Mouse (Mus musculus) CH12.LX (cell line): ENCODE results near the gene Pcca. TPM values are rescaled to one million over a fixed set of nuclear protein-coding genes. Genes with fewer than 3 reads are reported as not detected.

ENCODE experiments used
- DNase-seq: peaks from one replicate; pipeline ENCODE4 v3.0.0-alpha.2; 2013; ENCODE audit errors: extremely low read depth
- H3K27ac ChIP-seq: 2 replicates; pipeline ENCODE4 v1.5.1; 2012; ENCODE audit warnings: low read depth, mild to moderate bottlenecking, control low read depth, moderate library complexity; ENCODE audit not compliant: insufficient read depth
- H3K27me3 ChIP-seq: replicated peaks from 2 replicates; pipeline ENCODE3; 2012; ENCODE audit warnings: inconsistent platforms
- H3K36me3 ChIP-seq, 2 experiments: replicated peaks in 1 of 2; 2 replicates each; pipeline versions ENCODE3 to v1.6.1; 2012; ENCODE audit warnings: inconsistent platforms in 1 of 2, low read length in 1 of 2, mild to moderate bottlenecking in 1 of 2, mixed read lengths in 1 of 2, moderate library complexity in 1 of 2; ENCODE audit not compliant: control insufficient read depth in 1 of 2, insufficient read depth in 1 of 2
- H3K4me1 ChIP-seq, 2 experiments: 2 replicates each; pipeline ENCODE4 v1.6.1; 2012; ENCODE audit warnings: inconsistent platforms in 1 of 2, moderate library complexity in 1 of 2; ENCODE audit not compliant: insufficient read depth in 2 of 2, control insufficient read depth in 1 of 2
- H3K4me2 ChIP-seq: 2 replicates; pipeline ENCODE4 v1.6.1; 2012; ENCODE audit warnings: low read depth, mild to moderate bottlenecking, control low read depth; ENCODE audit not compliant: poor library complexity, insufficient read depth, severe bottlenecking
- H3K4me3 ChIP-seq, 3 experiments: fragments of 150-350 bp in 1 of 3; sonication (generic) in 1 of 3; replicated peaks in 1 of 3; 2 replicates each; pipeline versions ENCODE3 to v1.5.1; 2011 to 2012; ENCODE audit warnings: low read depth in 2 of 3, low read length in 2 of 3, mild to moderate bottlenecking in 2 of 3, moderate library complexity in 2 of 3, control low read depth in 1 of 3, improper control_type of control experiment in 1 of 3, inconsistent platforms in 1 of 3, mixed read lengths in 1 of 3; ENCODE audit not compliant: poor library complexity in 1 of 3
- H3K79me2 ChIP-seq: replicated peaks from 2 replicates; pipeline ENCODE4 v1.6.1; 2012; ENCODE audit warnings: mild to moderate bottlenecking, moderate library complexity; ENCODE audit not compliant: control insufficient read depth, poor library complexity, insufficient read depth, severe bottlenecking; ENCODE audit errors: extremely low read depth
- H3K9ac ChIP-seq: 2 replicates; pipeline ENCODE4 v1.6.1; 2012; ENCODE audit warnings: low read depth, mild to moderate bottlenecking, control low read depth, moderate library complexity; ENCODE audit not compliant: insufficient read depth
- H3K9me3 ChIP-seq: replicated peaks from 2 replicates; pipeline ENCODE3; 2012; ENCODE audit warnings: low read length, inconsistent platforms, mixed read lengths
- BHLHE40 ChIP-seq: IDR thresholded peaks from 2 replicates; pipeline ENCODE4 v1.6.1; 2011; ENCODE audit warnings: mild to moderate bottlenecking, low read depth, low read length, improper control_type of control experiment
- CHD1 ChIP-seq: IDR thresholded peaks from 2 replicates; pipeline ENCODE4 v1.6.1; 2012; ENCODE audit warnings: low read depth, low read length, improper control_type of control experiment, inconsistent platforms
- CHD2 ChIP-seq: IDR thresholded peaks from 2 replicates; pipeline ENCODE4 v1.6.1; 2011; ENCODE audit warnings: low read length, improper control_type of control experiment
- CTCF ChIP-seq, 2 experiments: IDR thresholded peaks in 1 of 2; conservative IDR thresholded peaks in 1 of 2; 2 replicates each; pipeline ENCODE4 v1.5.1; 2011 to 2012; ENCODE audit warnings: low read depth in 2 of 2, low read length in 2 of 2, improper control_type of control experiment in 1 of 2, inconsistent platforms in 1 of 2, mild to moderate bottlenecking in 1 of 2, moderate library complexity in 1 of 2
- E2F4 ChIP-seq: IDR thresholded peaks from 2 replicates; pipeline ENCODE4 v1.6.1; 2011; ENCODE audit warnings: low read depth, low read length, improper control_type of control experiment; ENCODE audit not compliant: insufficient replicate concordance
- EP300 ChIP-seq: IDR thresholded peaks from 2 replicates; pipeline ENCODE4 v1.6.1; 2011; ENCODE audit warnings: low read length, improper control_type of control experiment
- ETS1 ChIP-seq: conservative IDR thresholded peaks from 2 replicates; pipeline ENCODE4 v1.6.1; 2012; ENCODE audit warnings: low read depth, mild to moderate bottlenecking, inconsistent platforms, low read length, improper control_type of control experiment, moderate library complexity
- GABPA ChIP-seq: IDR thresholded peaks from 2 replicates; pipeline ENCODE4 v1.6.1; 2012; ENCODE audit warnings: low read depth, low read length, improper control_type of control experiment, inconsistent platforms; ENCODE audit not compliant: insufficient replicate concordance
- HCFC1 ChIP-seq: IDR thresholded peaks from 2 replicates; pipeline ENCODE4 v1.6.1; 2012; ENCODE audit warnings: low read depth, mild to moderate bottlenecking, inconsistent platforms, low read length, improper control_type of control experiment
- IRF4 ChIP-seq: IDR thresholded peaks from 2 replicates; pipeline ENCODE4 v1.6.1; 2014; ENCODE audit warnings: low read depth, mild to moderate bottlenecking, inconsistent platforms, low read length, improper control_type of control experiment
- JUND ChIP-seq: conservative IDR thresholded peaks from 2 replicates; pipeline ENCODE4 v1.6.1; 2011; ENCODE audit warnings: low read depth, low read length, improper control_type of control experiment
- KAT2A ChIP-seq: IDR thresholded peaks from 2 replicates; pipeline ENCODE4 v1.6.1; 2012; ENCODE audit warnings: low read length, improper control_type of control experiment, inconsistent platforms; ENCODE audit not compliant: insufficient replicate concordance
- MAFK ChIP-seq: IDR thresholded peaks from 2 replicates; pipeline ENCODE4 v1.6.1; 2011; ENCODE audit warnings: low read length, improper control_type of control experiment; ENCODE audit not compliant: insufficient replicate concordance
- MAX ChIP-seq: IDR thresholded peaks from 2 replicates; pipeline ENCODE4 v1.6.1; 2011; ENCODE audit warnings: low read length, improper control_type of control experiment
- MAZ ChIP-seq: IDR thresholded peaks from 2 replicates; pipeline ENCODE4 v1.6.1; 2012; ENCODE audit warnings: low read depth, mild to moderate bottlenecking, inconsistent platforms, low read length, improper control_type of control experiment, moderate library complexity
- MXI1 ChIP-seq: IDR thresholded peaks from 2 replicates; pipeline ENCODE4 v1.6.1; 2011; ENCODE audit warnings: mild to moderate bottlenecking, low read depth, low read length, improper control_type of control experiment
- NELFE ChIP-seq: IDR thresholded peaks from 2 replicates; pipeline ENCODE4 v1.6.1; 2011; ENCODE audit warnings: low read depth, low read length, improper control_type of control experiment
- NRF1 ChIP-seq: IDR thresholded peaks from 2 replicates; pipeline ENCODE4 v1.6.1; 2014; ENCODE audit warnings: low read depth, mild to moderate bottlenecking, inconsistent platforms, low read length, improper control_type of control experiment, moderate library complexity
- POLR2AphosphoS2 ChIP-seq: IDR thresholded peaks from 2 replicates; pipeline ENCODE4 v1.6.1; 2011; ENCODE audit warnings: low read depth, low read length, improper control_type of control experiment
- RAD21 ChIP-seq: IDR thresholded peaks from 2 replicates; pipeline ENCODE4 v1.6.1; 2011; ENCODE audit warnings: low read depth, mild to moderate bottlenecking, low read length, improper control_type of control experiment, moderate library complexity
- RCOR1 ChIP-seq: conservative IDR thresholded peaks from 2 replicates; pipeline ENCODE4 v1.6.1; 2012; ENCODE audit warnings: low read depth, mild to moderate bottlenecking, inconsistent platforms, low read length, improper control_type of control experiment
- SMC3 ChIP-seq: IDR thresholded peaks from 2 replicates; pipeline ENCODE4 v1.6.1; 2011; ENCODE audit warnings: low read depth, low read length, improper control_type of control experiment
- USF2 ChIP-seq: conservative IDR thresholded peaks from 2 replicates; pipeline ENCODE4 v1.6.1; 2011; ENCODE audit warnings: low read depth, low read length, improper control_type of control experiment
- ZC3H11A ChIP-seq: IDR thresholded peaks from 2 replicates; pipeline ENCODE4 v1.6.1; 2012; ENCODE audit warnings: low read depth, mild to moderate bottlenecking, inconsistent platforms, low read length, improper control_type of control experiment
- ZKSCAN1 ChIP-seq: IDR thresholded peaks from 2 replicates; pipeline ENCODE4 v1.6.1; 2012; ENCODE audit warnings: low read depth, inconsistent platforms, low read length, improper control_type of control experiment, borderline replicate concordance
- ZNF384 ChIP-seq: IDR thresholded peaks from 2 replicates; pipeline ENCODE4 v1.6.1; 2012; ENCODE audit warnings: low read depth, low read length, improper control_type of control experiment, inconsistent platforms
- dilution Hi-C: fragments of 300-500 bp; cut with MboI; formaldehyde crosslinking; loops from 2 replicates; pipeline ENCODE4 v1.14.3; 2020; ENCODE audit warnings: low sequenced_read_pairs; ENCODE audit not compliant: extremely low pct_unique_long_range_greater_than_20kb, extremely low pct_ligation_motif_present
- in situ Hi-C: fragments of 300-500 bp; cut with MboI; formaldehyde crosslinking; loops from 3 replicates; pipeline ENCODE4 v1.14.3; 2019; ENCODE audit warnings: low sequenced_read_pairs, low pct_ligation_motif_present, low pct_unique_long_range_greater_than_20kb, mixed read lengths
- polyA plus RNA-seq: library from polyadenylated mRNA; unstranded; fragments of >175 nt; gene quantifications from 2 replicates; pipeline ENCODE4 v1.2.1, GENCODE M21; 2012; ENCODE audit warnings: low read depth; ENCODE audit not compliant: insufficient read length
- total RNA-seq, 2 experiments: library from RNA; depleted of rRNA; stranded (reverse); fragments of 300-350 nt in 1 of 2; fragments of >200 nt in 1 of 2; gene quantifications; 2 replicates each; pipeline ENCODE4 v1.2.3; 2012 to 2014

The Pcca gene
- total and polyA plus RNA-seq, 3 experiments: 11.2 to 39.0 (median 23.8) TPM

DNA sequence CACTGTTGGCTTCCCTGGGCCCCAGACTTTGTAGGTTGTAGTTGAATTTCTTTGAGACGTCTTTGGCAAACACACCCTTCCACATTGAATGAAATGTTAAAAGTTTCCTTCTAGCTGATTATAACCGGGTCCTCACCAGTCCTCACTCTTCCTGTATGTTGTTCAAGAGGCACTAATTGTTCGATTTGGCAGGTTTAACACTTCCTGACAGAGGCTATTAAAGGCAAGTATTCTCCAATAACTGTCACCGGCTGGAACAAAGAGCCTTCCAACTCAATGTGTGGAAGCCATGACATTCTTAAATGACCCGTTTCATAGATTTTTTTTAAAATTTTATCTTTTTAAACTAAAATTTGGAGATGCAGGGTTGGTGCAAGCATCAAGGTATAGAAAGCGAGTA is 102.5 kb downstream of the Pcca start:
- H3K9me3 ChIP-seq: no peaks in the 10 kb centered on the region
- H3K27me3 ChIP-seq: no peaks in the 10 kb centered on the region
- dilution Hi-C loops (no loop called here), in situ Hi-C loops (loop anchor here (25.0 kb wide), 1 partner anchor 424 kb away; no protein-coding TSS in a partner anchor)
- H3K27ac ChIP-seq: no peak overlapping the region
- H3K36me3 ChIP-seq: no peaks in the 10 kb centered on the region
- H3K4me1 ChIP-seq: peaks cover 0 to 7% of the 10 kb centered on the region in 2 experiments; a peak in 1 of 4 replicates
- TF ChIP-seq CHD2 (no peak), SMC3 (no peak), NELFE (no peak), CHD1 (no peak), KAT2A (no peak), E2F4 (no peak), ETS1 (no peak), ZKSCAN1 (no peak), ZNF384 (no peak), BHLHE40 (no peak), RCOR1 (no peak), RAD21 (no peak), JUND (no peak), MAFK (no peak), NRF1 (no peak), IRF4 (no peak), POLR2AphosphoS2 (no peak), MAZ (no peak)
- H3K9ac ChIP-seq: no peak overlapping the region
- no peak overlapping the region for H3K4me3 ChIP-seq
- no peak for DNase-seq
- no peaks in the 10 kb centered on the region for H3K79me2 ChIP-seq
- H3K4me2 ChIP-seq: no peak overlapping the region

DNA sequence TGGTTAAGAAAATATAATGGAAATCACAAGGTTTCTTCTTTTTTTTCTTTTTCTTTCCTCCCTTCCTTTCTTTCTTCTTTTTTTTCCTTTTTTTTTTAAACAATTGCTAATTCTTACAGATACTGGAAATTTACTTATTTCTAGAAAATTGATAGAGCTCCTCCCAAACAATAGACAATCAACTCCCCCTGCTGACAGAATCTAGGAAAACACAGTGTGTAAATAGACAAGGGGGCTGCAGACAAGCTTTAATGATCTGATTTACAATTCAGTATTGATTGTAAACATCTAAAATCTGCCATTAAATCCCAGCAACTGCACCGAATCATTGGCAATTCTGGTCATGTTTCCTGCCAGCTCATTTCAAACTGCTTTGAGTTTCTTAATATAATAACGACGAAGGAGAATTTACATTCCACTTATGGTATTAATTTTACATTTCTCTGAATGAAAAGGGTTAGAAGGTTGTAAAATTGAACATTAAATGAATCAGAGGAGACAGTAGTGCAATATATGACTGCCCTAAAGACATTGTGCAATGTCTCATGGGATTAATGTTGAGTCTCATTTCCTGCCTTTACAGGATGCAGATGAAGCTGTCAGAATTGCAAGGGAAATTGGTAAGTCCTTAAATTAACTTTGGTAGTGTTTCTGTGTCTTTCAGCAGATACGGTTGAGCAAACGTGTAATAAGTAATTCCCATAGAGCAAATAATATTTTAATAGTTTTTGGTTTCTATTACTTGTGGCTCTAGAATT is 103.9 kb downstream of the Pcca start:
- H3K27me3 ChIP-seq: no peaks in the 10 kb centered on the region
- H3K36me3 ChIP-seq: no peaks in the 10 kb centered on the region
- H3K27ac ChIP-seq: no peak overlapping the region

More for the DNA sequence above, 103.9 kb downstream of the Pcca start:
- H3K4me1 ChIP-seq: peaks cover 0 to 7% of the 10 kb centered on the region in 2 experiments; a peak in 1 of 4 replicates
- dilution Hi-C loops (no loop called here), in situ Hi-C loops (loop anchor here (25.0 kb wide), 1 partner anchor 426 kb away; no protein-coding TSS in a partner anchor)
- no peaks in the 10 kb centered on the region for H3K9me3 ChIP-seq
- H3K4me2 ChIP-seq: no peak overlapping the region
- no peaks in the 10 kb centered on the region for H3K79me2 ChIP-seq
- H3K4me3 ChIP-seq: no peak overlapping the region
- TF ChIP-seq NRF1: no peak
- TF ChIP-seq CTCF (conservative IDR thresholded peaks at IDR 0.05 in 1 of 2, IDR thresholded peaks at IDR 0.05 in 1 of 2; ENCODE audit: low read depth in 2 of 2, low read length in 2 of 2): peak in 1 of 2 experiments; percentile 63; a peak in 2 of 4 replicates
- TF ChIP-seq ZC3H11A: peak; percentile 15; the same call in 1 of the 2 replicates
- TF ChIP-seq MXI1: no peak
- TF ChIP-seq RCOR1: no peak
- TF ChIP-seq ETS1: no peak
- TF ChIP-seq RAD21: peak; percentile 64
- TF ChIP-seq EP300: no peak
- TF ChIP-seq SMC3: peak; percentile 63
- no peak for TF ChIP-seq GABPA
- TF ChIP-seq POLR2AphosphoS2: no peak
- no peak for TF ChIP-seq HCFC1
- no peak for TF ChIP-seq MAX
- TF ChIP-seq JUND: no peak
- TF ChIP-seq USF2: no peak
- TF ChIP-seq MAFK: no peak
- DNase-seq: peak; percentile 29
- H3K9ac ChIP-seq: no peak overlapping the region
